Mouse (Mus musculus): ENCODE results near the gene Prkn.

DNA sequence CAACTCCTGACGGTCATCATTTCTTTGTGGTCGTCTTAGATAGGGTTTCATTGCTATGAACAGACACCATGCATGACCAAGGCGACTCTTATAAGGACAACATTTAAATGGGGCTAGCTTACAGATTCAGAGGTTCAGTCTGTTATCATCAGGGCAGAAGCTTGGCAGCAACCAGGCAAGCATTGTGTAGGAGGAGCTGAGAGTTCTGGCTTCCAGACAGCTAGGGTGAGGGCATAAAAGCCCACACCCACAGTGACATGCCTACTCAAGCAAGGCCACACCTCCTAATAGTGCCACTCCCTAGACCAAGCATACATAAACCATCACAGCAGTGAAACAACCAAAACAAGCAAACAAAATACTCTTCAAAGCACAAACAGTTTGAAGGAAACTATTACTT is 579.3 kb downstream of the Prkn start:
- TF ChIP-seq CTCF (IDR thresholded peaks at IDR 0.05 in 2 of 3, conservative IDR thresholded peaks at IDR 0.05 in 1 of 3; ENCODE audit: control insufficient read depth in 1 of 3, insufficient read depth in 1 of 3, low read depth in 2 of 3, low read length in 3 of 3, poor library complexity in 1 of 3, severe bottlenecking in 1 of 3): no peak
- TF ChIP-seq EP300 (IDR thresholded peaks at IDR 0.05; ENCODE audit: low read depth in 1 of 2, low read length in 2 of 2): no peak
- no peak for TF ChIP-seq POLR2A (IDR thresholded peaks at IDR 0.05; ENCODE audit: control insufficient read depth in 1 of 2, insufficient read depth in 1 of 2, low read depth in 1 of 2, low read length in 2 of 2, poor library complexity in 1 of 2)
- no peak for TF ChIP-seq ZMIZ1 (IDR thresholded peaks at IDR 0.05; ENCODE audit: low read depth, low read length)
- TF ChIP-seq MAZ (IDR thresholded peaks at IDR 0.05; ENCODE audit: low read depth, low read length): no peak
- TF ChIP-seq MAX (IDR thresholded peaks at IDR 0.05; ENCODE audit: low read length): no peak
- no peak for TF ChIP-seq POLR2AphosphoS2 (IDR thresholded peaks at IDR 0.05; ENCODE audit: low read length)
- no peak for TF ChIP-seq TCF12 (IDR thresholded peaks at IDR 0.05; ENCODE audit: low read depth, low read length)
- TF ChIP-seq SMC3 (IDR thresholded peaks at IDR 0.05; ENCODE audit: low read depth, low read length): no peak
- no peak for TF ChIP-seq SIN3A (IDR thresholded peaks at IDR 0.05; ENCODE audit: low read length)
- TF ChIP-seq GABPA (IDR thresholded peaks at IDR 0.05; ENCODE audit: low read depth, low read length): no peak
- no peak for TF ChIP-seq ETS1 (IDR thresholded peaks at IDR 0.05; ENCODE audit: low read depth, low read length)

All from MEL (cell line).